Mouse (Mus musculus) kidney, postnatal 25 days (tissue): ENCODE data around the gene Thada.

Source experiments
- DNase-seq, 2 experiments: peaks; one replicate each; pipeline ENCODE4 v3.0.0; 2021; ENCODE audit warnings: mixed read lengths in 2 of 2

The Thada gene

DNA sequence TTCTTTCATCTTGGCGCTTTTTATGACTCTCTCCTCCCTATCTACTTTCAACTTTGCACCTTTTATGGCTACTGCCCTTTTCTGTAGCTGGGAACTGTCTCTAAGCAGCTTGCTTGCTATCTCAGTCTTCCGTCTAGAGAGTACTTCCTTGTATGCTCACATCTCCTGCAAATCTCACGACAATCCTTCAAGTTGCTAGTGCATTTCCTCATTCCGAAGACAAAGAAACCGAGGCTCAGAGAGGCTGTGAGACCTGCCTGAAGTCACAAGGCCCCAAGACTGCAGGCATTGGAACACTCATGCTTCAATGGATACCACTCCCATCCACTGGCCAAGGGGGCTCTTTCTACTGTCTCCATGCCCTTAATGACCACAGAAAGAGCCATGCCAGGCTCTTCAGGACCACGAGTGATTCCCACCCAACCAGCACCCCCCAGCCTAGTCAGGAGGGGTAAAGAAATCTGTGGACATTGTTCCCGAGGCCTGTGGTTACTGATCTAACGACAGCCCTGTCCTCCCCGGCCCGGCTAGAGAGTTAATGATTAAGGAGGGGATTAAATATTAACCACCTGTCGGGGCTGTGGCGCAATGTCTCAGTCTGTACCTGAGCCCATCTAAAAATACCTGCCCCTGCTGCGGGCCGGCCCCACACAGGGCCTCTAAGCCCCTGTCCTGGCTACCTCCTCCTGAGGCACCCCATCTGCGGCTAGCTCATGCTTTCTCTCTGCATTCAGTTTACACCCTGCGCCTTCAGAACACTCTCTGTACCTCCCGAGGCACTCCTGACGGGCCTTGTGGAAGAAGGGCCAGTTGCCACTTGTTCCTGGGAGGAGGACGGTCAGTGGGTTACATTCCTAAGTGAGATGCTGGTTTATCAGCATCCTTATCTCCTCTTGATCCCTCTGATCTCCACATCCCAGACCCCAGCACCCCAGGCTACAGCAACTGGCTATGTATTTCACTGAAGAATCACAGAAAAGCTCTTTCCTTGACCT, 309.0 kb downstream of the Thada start:
- peak; percentile 82 to 93 for DNase-seq

DNA sequence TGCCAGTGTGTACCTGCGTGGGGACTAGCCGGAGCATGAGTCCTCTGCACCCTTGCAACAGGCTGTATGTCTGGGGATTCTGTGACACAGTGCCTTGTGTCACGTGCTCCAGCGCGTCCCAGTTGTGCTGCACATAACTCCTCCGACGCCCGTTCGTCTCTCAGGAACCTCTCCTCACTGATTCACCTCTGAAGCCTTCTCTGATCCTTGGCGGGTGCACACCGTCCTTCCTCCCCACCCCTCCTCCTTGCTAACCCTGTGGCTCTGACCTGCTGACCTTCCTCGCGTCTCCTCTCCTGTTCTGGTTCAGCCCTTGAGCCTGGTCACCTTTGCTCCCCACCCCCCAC, 309.8 kb downstream of the Thada start:
- DNase-seq = peak; percentile 71 to 85

DNA sequence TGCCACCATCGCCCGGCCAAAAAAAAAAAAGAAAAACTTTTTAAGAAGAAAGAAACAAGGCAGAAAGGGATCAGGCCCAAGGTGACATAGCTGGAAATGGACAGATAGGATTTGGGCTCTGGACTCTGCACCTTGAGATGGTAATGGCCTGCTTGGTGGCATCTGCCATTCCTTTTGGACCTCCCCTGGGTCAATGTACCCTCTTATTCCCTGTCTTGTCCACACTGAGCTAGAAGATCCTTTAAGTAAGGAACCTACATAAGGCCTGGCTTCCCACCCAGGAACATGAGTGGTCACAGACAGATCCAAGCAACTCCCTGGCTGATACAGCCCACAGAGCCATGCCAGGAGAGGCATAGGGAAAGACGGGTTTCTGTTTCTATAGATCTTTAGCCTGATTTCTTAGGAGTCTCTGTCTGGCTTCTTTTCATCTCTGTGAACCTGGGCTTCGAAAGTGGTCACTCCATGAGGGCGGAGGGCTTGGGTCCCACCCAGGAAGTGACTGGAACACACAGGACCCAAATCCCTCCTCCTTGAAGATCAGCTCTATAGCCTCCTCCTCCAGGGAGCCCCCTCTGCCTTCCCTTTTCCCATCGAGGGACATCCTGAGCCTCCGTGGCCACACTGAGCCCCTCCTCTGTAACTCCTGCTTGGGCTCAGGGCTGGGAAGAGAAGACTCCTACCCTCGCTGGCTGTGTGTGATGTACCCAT, 310.3 kb downstream of the Thada start:
- peak; percentile 3 to 23 for DNase-seq

DNA sequence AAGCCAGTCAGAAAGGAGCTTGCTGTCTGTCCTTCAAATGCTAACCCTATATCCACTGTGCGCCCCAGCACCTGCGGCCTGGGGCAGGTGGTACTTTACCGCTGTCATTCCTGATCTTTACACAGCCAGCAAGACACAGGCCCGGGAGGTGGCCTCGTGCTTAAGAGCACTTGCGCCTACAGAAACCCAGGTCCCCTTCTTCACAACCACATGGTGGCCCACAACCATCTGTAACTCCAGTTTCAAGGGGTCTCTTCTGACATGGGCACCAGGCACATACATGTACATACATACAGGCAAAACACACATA, 311.0 kb downstream of the Thada start:
- peak in 1 of 2 experiments; percentile 29 for DNase-seq

DNA sequence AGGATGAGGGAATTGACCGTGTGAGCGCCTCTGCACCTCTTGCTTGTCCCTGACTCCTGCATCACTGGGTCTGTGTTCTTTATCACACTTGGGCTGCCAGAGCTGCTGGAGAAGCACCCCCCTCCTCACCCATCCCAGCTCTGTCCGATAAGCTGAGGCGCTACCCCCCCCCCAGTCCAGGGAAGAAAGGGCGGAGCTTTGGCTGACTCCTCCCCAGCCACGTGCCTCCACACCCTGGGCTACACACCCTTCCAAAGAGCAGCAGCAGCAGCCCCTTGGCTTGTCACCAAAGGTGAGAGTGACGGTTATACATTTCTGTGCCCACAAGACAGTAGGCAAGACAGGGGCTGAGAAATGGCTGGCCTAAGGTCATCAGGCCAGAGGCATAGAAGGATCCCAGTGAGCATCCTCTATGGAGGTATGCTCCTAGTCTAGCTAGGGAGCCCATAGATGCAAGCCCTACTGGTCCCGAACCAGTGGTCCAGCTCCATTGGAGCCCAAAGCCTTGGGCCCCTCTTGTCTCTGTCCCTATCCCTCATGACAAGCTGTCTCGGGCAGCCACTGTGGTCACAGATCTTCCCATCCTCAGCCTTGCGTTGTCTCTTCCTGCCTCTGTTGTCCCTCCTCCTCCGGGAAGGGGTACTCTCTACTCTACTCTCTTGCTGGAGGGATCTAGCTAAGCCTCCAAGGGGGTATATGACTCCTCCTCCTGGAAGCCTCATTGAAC, 311.5 kb downstream of the Thada start:
- peak in 1 of 2 experiments; percentile 41 for DNase-seq

DNA sequence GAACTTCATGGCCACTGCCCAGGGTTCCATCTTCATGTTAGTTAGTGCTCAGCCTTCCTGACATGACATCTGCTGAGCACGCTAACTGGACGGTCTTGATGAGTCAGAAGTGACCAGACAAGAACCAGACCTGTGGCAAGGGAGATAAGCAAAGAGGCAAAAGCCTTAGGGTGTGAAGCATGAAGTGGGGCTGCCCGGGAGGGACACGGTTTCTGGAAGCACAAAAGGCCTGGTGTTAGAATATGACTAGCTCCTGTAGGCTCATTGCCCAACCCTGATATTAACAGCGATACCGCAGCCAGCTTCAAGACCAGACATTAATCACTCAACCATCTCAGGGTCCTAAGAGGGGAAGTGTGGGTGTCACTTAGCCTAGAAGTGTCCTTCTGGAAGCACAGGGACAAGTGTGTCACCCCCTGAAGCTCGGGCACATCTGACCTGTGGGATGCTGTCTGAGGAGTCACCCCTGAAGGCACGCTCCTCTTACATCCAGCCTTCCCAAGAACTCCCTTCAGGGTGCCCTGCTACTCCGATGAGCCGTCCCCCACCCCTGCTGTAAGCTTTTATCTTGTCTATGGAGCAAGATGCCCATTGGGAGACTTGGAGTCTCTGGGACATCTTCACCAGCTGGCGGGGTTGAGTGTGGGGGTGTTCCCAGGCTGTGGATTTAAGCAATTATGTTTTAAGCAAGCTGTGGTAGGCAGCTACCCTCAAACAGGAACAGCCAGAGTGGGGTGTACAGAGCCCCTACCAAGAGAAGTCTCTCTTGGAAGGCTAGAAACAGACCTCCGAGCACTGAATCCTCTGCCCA, 312.8 kb downstream of the Thada start:
- peak; percentile 1 to 30 for DNase-seq

DNA sequence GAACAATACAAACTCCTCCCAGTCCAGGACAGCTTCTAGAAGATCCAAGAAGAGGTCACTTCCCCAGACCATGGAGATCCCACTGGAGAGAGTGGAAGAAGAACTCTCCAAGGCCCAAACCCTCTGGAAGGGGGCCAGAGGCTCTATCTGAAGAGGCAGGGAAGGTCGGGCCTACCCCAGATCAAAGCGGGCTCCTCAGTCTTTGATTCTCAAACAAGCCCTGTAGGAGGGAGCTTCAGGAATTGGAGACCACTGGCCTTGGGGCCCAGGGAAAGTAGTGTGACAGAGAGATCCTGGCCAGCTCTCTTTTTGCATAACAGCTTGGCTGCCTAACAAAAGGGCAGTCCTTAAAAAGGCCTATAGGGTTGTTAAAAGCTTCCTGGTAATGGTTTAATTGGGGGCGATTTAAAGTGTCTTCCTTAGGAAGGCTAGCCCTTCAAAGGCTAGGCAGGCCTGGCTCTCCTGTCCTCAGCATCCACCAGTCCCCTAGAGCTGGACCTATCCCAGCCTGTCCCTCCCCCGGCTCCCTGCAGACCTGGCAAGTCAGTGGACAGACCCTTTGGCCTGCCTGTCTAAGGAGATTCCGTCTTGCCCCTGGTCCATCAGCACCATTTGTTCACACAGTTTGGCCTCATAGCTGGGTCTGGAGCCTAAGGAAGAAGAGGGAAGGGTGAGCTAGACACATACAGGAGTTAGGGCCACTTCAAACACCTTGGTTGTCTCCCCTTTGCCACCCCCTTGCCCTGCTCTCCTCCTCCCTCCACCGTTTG, 313.6 kb downstream of the Thada start:
- DNase-seq = peak; percentile 1 to 26

DNA sequence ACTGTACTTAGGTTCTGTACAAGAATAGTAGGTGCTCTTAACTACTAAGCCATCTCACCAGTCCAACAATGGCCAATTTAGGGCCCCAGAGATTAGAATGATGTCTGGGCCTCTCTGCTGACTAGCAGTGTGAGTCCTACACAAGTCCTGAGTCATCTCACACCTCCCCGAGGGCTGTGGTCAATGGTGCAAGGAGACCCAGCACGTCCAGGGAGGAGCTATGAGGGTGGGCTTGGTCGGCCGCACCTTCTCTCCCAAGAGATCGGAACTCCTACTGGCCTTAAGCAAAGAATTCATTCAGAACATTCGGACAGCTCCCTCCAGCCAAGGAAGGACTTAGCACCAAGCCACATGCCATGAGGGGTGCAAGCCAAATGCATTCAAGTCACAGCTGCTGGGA, 314.7 kb downstream of the Thada start:
- peak in 1 of 2 experiments; percentile 37 for DNase-seq

DNA sequence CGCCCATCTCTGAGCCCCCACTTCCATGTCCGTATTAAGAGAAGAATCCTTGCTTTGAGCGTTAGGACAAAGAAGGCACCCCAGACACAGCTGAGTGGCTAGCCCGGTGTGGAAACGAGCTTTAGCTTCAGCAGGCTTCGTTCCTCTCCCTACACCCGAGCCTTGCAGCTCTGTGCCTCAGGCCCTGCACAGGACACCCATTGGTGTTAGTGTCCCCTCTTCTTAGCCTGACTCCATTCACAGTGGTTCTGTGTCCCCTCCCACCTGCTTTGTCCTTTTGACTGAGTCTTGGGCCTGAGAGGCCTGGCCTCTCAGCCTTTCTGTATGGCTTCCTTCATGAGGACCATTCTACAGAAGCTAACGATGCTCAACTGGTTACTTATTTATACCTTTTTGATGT, 315.7 kb downstream of the Thada start:
- peak; percentile 0 to 21 for DNase-seq

DNA sequence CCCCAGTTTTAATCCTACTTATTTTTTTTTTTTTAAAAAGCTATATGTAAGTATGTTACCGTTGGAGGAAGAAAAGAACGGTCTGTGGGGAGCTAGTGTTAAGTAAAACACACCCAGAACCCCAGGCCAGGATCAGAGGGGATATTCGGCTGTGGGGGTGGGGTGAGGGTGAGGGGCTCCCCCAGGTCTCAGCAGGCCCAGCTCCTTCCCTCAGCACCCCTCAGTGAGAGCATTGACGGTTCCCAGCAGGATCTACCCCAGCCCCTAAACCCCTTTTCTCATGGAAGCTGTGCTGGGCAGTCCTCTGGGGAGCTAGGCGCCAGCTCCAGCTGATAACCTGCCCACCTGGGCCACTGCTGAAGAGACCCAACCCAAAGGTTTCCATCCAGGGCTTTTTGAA, 316.4 kb downstream of the Thada start:
- DNase-seq = peak; percentile 1 to 27

DNA sequence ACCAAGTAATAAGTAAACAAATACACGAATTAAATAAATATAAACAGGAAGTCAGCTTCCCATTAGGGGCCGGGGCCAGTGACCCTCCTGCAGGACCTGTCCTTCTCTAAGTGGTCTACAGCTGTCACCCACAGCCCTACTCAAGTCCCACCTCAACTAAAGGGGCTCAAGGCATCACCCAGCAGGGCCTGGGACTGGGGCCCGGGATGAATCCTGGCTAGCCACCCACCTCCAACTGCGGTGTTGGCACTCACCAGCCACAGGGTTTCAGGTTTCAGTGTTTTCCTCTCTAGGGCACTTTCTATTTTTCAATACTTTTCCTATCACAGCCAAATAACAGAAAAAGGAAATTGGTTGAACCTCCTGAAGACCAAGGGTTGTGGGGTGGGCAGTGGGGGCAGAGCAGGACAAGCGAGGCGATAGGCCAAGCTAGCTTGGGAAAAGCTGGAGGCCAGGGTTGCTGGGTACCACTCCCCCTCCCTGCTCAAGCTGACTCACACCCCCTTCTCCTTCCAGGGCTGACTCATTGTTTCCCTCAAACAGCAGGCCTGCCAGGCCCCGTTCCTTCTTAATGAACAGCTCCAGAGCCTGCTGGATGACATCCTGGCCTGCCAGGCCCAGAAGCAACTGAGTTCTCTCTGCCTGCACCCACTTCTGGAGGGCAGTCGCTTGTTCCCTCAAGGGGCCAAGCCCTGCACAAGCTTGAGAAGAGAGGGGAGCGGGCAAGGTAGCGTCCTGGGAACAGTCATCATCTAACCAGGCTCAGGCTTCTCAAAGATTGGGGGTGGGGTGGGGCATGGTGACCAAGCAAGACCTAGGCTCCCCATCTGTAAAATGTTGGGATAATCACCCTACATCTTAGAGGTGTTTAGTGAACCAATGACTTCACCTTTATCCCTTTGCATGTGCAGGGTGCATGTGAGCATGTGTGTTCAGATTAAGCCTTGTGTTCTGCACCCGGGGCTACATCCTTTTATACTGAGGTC, 317.2 kb downstream of the Thada start:
- DNase-seq = peak; percentile 65 to 83

DNA sequence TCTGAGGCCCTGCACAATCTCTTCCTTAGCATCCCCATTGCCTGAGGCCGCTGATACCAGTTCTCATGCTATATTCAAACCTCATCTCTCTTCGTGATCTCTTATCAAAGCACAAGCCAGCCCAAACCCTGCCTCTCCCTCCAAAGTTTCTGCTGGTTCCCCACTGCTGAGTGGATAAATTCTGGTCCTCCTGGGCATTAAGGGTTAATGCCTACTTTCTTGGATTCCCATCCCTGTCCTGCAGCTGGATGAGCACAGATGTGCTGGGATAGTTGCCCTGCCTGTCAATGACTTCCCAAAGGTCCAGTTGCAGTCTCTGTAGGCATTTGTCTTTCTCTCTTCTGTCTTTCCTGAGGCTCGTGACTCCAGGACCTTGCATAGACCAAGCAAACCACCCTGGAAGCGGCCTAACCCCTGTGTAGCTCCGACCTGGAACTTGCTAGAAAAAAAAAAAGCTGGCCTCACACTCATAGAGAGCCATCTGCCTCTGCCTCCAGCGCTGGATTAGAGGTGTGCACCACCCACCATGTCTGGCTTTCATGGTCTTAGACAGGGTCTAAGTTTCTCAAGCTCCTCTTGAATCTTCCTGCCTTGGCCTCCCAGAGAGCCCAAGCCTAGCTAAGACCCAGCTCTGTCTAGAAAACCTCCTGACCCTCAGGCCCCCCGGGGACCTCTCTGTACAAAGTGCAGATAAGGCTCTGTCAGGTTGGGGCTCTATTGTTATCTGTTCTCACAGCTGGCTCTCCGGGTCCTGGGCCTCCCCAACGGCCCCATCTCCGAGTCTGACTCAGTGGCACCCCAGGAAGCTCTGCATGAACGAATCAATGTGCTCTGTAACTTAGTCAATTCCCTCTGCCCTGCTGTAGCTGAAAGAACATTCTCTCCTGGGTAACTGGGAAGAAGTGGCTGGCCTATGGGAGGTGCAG, 318.6 kb downstream of the Thada start:
- peak in 1 of 2 experiments; percentile 34 for DNase-seq

DNA sequence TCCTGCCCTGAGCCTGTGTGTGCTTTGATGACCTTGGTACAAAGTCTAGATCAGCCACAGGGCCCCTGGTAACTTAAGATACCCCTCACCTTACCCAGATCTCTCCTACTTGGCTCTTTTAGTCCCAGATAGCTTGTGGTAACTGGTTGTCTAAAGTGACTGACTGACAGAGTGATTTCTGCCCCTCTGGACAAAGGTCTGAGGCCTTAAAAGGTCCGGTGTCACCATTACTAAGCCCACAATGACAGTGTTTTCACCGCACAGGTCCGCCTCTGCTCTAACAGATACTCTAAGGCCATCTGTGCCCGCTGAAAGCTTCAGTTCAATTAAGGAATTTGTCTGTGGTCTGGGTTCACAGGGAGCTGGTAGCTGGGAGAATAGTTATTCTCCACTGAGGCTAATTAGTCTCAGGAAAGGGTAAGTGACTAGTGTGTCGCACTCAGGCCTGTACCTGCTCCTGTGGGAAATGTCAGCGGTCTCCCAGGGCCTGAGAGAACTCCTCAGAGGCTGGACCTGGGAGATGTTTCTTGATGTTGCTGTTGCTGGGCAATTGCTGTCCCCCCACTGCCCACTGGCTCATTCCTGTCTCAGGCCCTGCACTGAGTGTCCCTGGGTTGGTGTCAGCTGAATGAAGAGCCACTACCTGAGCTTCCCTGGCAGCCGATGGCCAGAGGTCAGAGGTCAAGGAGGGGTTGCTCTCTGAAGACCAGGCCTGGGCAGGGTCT, 319.4 kb downstream of the Thada start:
- peak in 1 of 2 experiments; percentile 48 for DNase-seq

DNA sequence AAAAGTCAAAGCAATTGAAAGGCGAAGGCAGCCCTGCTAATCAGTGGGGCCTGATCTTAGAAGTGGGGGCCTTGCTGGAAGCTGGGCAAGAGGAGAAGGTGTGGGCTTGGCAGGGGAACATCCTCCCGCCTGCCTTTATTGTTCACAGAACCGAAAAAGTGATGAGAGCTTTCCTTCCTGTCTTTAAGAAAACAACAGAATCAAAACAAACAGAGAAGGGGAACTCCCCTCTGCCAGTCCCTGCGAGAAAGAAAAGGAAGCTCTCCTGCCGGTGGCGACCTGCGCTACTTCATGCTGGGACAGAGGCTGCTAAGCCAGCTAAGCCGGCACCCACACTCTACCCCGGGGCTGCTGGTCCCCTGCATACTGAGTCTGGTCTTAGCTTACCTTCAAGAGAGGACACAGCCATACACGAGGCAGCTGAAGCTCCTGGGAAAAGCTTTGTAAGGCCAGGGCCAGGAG, 320.1 kb downstream of the Thada start:
- DNase-seq = peak; percentile 58 to 76

DNA sequence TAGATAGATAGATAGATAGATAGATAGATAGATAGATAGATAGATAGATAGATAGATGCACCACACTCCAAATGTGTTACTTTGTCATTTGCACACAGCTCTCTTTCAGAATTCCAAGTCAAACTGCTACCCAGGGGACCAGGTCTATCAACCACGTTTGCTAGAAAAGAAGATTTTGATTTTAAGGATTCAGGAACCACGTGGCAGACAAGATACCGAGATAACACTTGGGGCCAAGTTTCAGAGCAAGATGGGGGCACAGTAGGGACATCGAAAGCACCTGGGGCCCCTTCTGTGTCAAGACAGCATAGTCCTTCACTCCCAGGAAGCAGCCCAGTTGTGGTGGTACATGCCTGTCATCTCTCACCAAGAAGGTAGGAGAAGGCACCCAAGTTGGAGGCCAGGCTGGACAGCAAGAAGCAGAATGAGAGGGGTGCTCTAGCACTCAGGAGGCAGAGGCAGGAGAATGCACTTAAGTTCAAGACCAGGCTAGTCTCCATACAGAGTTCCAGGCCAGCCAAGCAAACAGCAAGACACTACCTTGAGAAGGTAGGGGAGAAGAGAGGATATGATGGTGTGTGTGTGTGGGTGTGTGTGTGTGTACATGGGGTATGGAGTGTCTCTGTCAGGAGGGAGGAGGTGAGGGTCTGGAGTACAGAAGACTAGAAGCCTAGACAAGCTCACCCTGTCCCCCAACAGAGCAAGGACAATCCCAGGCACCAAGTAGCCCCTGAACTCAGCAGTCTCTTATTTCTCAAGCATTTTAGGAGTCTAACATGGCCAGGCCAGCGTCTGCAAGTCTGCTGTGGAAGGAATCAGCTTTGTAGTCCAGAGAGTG, 321.0 kb downstream of the Thada start:
- DNase-seq = no peak

DNA sequence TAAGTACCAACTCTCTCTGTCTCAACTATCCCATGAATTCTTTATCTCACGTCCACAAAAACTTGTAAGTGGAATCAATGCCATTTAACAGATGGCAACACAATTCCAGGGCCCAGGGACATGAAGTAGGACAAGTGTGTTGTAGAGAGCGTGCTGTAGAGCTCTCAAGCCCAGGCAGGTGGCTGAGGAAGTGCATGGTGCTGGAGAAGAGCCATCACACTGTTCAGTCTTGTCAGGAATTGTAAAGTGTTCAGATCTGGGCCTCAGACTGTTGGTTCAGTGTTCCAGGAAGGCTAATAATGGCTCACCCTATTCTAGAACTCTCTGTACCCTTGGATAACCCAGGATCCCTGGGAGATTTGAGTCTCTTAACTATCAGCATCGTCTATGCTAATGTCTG, 321.9 kb downstream of the Thada start:
- DNase-seq = no peak

DNA sequence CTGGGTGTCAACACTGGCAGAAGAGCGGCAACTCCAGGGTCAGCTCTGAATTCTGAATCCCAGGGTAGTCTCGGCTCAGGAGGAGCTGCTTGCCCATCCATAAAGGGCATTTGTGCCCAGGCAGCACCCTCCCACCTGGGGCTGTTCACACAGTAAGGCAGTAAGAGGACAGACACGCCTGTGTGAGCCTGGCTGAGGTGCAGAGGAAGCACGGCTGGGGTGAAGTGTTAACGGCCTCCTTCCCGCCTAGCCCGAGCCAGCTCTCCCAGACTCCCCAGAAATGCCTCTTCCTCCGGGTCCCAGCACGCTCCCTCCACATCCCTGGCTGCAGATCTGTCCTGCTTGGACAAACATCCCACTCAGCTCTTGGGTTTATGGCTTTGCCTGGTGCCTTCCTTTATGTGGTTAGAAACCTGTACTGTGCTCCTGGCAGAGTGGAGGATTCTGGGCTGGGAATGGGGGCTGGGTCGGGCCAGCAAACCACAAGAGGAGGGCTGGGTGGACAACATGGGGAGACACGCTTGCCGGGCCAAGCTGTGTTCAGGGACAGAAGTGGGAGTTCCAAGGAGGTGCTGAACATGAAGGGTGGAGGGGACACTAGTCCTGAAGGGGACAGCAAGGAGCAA, 322.7 kb downstream of the Thada start:
- peak; percentile 60 to 88 for DNase-seq
